Mouse (Mus musculus): ENCODE measurements around the gene Ywhah.

The Ywhah gene

DNA sequence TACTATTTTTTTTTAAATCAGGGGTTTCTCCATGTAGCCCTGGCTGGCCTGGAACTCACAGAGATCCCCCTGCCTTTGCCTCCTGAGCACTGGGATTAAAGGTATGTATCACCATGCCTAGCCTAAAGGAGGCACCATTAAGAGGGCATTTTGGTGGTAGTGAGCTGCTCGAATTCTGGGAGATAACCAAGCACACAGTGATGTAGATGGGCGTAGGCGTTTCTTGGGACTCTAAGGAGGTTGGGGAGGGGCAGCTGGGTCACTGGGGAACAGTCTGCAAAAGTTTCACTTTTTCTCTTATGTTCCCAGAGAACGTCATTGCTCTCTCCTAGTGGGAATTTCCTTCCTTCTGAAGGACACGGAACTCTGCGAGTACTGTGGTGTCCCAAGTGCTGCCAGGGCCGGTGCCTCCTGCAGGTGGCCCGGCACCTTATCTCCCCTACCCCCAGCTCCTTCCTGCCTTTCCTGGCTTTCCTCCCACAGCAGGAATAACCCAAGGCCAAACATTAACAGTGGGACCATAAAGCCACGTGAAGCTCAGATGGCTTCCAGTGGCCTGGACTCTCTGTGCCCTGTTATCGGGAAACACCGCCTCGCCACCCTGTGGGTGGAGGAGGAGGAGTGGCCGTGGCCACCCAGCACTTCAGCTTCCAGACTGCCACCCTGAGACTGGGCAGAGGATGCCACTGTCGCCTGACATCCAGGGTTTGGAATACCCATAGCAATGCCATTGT lies 34.4 kb downstream of the Ywhah start:
- no peak for DNase-seq (ENCODE audit: low spot score in 2 of 2)

DNA sequence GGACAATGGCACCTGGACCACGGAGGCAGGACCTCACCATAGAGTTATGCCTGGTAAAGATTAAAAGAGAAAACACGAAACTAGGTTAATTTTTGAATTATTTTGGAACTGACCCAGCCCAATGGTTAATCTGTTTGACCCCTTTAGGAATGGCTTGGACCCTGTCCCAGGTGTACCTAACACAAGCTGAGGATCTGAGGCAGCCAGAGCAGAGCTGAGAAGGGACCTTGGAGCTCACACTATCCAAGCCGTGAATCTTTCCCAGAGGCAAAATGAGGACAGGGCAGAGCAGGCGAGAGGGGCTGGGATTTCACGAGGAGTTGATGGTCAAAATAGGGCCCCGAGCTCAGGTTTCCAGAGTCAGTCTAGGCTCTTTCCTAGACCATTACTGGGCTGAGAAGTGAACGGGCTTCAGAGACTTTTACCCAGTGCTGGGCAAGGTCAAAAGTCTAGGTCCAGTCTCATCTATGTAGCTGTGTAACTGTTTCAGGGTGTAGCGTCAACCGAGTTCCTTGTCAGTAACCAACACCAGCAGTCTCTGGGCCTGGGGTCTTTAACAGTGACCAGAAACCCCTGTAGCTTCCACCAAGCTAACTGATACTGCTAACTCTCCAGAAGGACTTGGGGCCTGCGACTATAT lies 37.6 kb downstream of the Ywhah start:
- DNase-seq (ENCODE audit: low spot score in 2 of 2) = no peak

DNA sequence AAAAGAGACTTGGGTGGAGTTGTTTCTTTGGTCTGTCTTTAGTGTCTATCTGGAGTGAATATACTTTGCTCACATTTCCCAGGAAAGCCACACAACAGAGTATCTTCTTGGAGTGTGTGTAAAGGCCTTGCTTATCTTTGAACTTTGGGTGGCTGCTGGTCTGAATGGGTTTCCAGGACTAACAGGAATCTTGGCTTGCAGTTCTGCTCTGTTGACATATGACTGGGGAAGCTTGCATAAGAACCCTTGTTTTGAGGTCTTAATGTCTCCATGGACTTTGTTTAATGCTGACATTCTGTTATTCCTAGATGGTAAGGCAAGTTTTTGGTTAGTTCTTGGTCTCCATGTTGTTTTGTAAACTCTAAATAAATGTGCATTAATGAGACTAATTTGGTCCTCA lies 51.5 kb downstream of the Ywhah start:
- DNase-seq (ENCODE audit: low spot score in 2 of 2) = no peak

DNA sequence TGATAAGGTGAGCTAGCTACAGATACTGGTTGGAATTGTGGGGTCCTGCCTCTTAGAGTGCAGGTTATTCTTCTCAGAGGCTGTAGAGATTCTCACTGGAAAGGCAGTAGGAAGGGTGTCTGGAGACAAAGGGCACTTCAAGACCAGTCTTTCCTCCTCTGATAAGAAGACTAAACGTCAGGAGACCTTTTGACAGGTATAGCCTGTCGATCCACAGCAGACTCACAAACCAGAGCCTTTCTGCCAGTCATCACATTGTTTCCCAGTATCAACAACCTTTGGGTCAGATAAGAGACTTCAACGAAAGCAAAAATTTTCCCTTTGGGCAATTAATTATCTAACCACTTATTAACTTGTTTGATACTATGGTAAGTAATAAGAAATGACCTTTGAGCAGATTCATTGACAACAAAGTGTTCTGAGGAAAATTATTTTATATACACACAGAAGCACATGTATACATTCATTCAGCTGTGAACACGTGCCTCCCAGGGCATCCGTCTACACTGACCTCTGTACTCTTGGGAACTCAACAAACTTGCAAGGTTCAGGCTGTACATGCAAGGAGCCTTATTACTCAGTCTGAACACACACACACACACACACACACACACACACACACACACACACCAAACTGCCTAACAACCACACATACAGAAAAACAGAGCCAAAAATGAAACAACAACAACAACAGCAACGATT lies 58.0 kb downstream of the Ywhah start:
- no peak for DNase-seq (ENCODE audit: low spot score in 2 of 2)

All from urinary bladder, postnatal 36 days (tissue).